Mouse (Mus musculus): ENCODE measurements at regions not wholly inside any gene's neighbourhood (a gene's known extent, or its start where the extent isn't known, plus 50 kb on each side); places are given as distances from the start of the nearest gene placed in this dataset.

- TF ChIP-seq EP300 (optimal IDR thresholded peaks at IDR 0.05): no peak
- no peak for TF ChIP-seq CTCF (IDR thresholded peaks at IDR 0.05; ENCODE audit: low read depth)
Observed at GRCm38 (mm10) chr13:72783026-72783726, 154.6 kb downstream of the Irx2 start.

Measured in stomach, postnatal 0 days (tissue).